16 mouse cellular contexts compared by ENCODE assay signal in the genomic region with DNA sequence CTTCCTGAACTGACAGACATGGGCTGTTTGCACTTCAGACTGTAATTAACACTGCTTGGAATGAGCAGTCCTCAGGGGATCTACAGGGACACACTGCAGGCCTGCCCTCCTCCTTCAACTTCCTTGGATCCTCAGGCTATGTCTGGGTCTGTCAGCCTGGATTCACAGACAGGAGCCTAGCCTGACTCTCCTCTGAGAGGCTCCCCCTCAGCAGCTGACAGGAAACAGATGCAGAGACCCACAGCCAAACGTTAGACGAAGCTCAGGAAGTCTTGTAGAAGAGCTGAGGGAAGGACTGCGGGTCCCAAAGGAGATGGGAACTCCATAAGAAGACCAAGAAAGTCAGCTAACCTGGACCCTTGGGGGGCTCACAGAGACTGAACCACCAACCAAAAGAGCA. TPM values are rescaled to one million over a fixed set of nuclear protein-coding genes. Genes with fewer than 3 reads are reported as not detected.
DNase-seq lines count a peak whose midpoint lies in the region; ATAC-seq and TF ChIP-seq lines count a peak whose summit lies in the region.
"Had no signal": no experiment of that assay in that cellular context is flagged by ENCODE, and none has a peak within 500 bp of the region (broad histone marks: within the 10 kb centered on the region; RNA-seq: fewer than 3 reads in every experiment).

No protein-coding gene starts in this region.

- WGBS in liver, embryonic 13.5 days (ENCODE audit: insufficient replicate concordance) = 39% methylated on average over 3 of the region's 3 CpGs
- WGBS in liver, embryonic 11.5 days = 31% methylated on average over 3 of the region's 3 CpGs
- 27% methylated on average over 3 of the region's 3 CpGs for WGBS in embryonic facial prominence, embryonic 12.5 days

- H3K36me3 ChIP-seq in liver, embryonic 13.5 days = peaks cover 98% of the 10 kb centered on the region
- H3K36me3 ChIP-seq in liver, embryonic 11.5 days (ENCODE audit: control insufficient read depth, insufficient read depth, low read length) = peaks cover 41% of the 10 kb centered on the region
- H3K36me3 ChIP-seq in embryonic facial prominence, embryonic 12.5 days = 0 out of 2 replicates have a peak, but pooled peaks cover 9% of the 10 kb centered on the region

- peaks cover 11% of the 10 kb centered on the region; the same call in 1 of the 2 replicates for H3K4me1 ChIP-seq in liver, embryonic 13.5 days (replicated peaks)
- peaks cover 2% of the 10 kb centered on the region; the same call in 1 of the 2 replicates for H3K4me1 ChIP-seq in liver, embryonic 11.5 days (replicated peaks; ENCODE audit: control insufficient read depth, insufficient read depth, low read length)
- peaks cover 11% of the 10 kb centered on the region for H3K4me1 ChIP-seq in embryonic facial prominence, embryonic 12.5 days

- no peak overlapping the region for H3K27ac ChIP-seq in liver, embryonic 13.5 days
- H3K27ac ChIP-seq in liver, embryonic 11.5 days (ENCODE audit: low read depth, low read length) = no peak overlapping the region
- peak overlapping the region; percentile 65; the same call in 1 of the 2 replicates for H3K27ac ChIP-seq in embryonic facial prominence, embryonic 12.5 days
- H3K27ac ChIP-seq in left cerebral cortex, adult 2 months = no peak overlapping the region
- H3K27ac ChIP-seq: forebrain, embryonic 10.5 days had no signal

- H3K9ac ChIP-seq in liver, embryonic 13.5 days = no peak overlapping the region
- H3K9ac ChIP-seq in liver, embryonic 11.5 days (ENCODE audit: low read depth, low read length) = no peak overlapping the region
- H3K9ac ChIP-seq in embryonic facial prominence, embryonic 12.5 days = no peak overlapping the region

- no peak overlapping the region for H3K4me3 ChIP-seq in liver, embryonic 13.5 days (replicated peaks)
- H3K4me3 ChIP-seq in liver, embryonic 11.5 days (ENCODE audit: low read depth, low read length) = no peak overlapping the region
- no peak overlapping the region for H3K4me3 ChIP-seq in embryonic facial prominence, embryonic 12.5 days
- H3K4me3 ChIP-seq in left cerebral cortex, adult 2 months = no peak overlapping the region
- H3K4me3 ChIP-seq: forebrain, embryonic 10.5 days; myocyte had no signal

- no peak overlapping the region for H3K4me2 ChIP-seq in liver, embryonic 13.5 days
- no peak overlapping the region for H3K4me2 ChIP-seq in liver, embryonic 11.5 days
- H3K4me2 ChIP-seq in embryonic facial prominence, embryonic 12.5 days (replicated peaks) = no peak overlapping the region

- no peak for TF ChIP-seq CTCF in left cerebral cortex, adult 2 months (IDR thresholded peaks at IDR 0.05)

- H3K9me3 ChIP-seq in liver, embryonic 13.5 days (replicated peaks) = 0 out of 2 replicates have a peak, but pooled peaks cover 3% of the 10 kb centered on the region
- H3K9me3 ChIP-seq in liver, embryonic 11.5 days (ENCODE audit: control insufficient read depth, low read length) = no peaks in the 10 kb centered on the region
- no peaks in the 10 kb centered on the region for H3K9me3 ChIP-seq in embryonic facial prominence, embryonic 12.5 days
- H3K9me3 ChIP-seq: forebrain, embryonic 10.5 days had no signal

- H3K27me3 ChIP-seq in liver, embryonic 13.5 days = no peaks in the 10 kb centered on the region
- H3K27me3 ChIP-seq in liver, embryonic 11.5 days (replicated peaks; ENCODE audit: control insufficient read depth, insufficient read depth, low read length) = no peaks in the 10 kb centered on the region
- no peaks in the 10 kb centered on the region for H3K27me3 ChIP-seq in embryonic facial prominence, embryonic 12.5 days

- DNase-seq in heart, adult 11 months = peak; percentile 96
- DNase-seq in heart, postnatal 14 days = no peak
- DNase-seq in liver, embryonic 13.5 days = no peak
- no peak for DNase-seq in liver, embryonic 11.5 days (ENCODE audit: low spot score)
- DNase-seq in thymus, postnatal 0 days (ENCODE audit: low spot score) = peak; percentile 44
- no peak for DNase-seq in layer of hippocampus, adult 9-10 months (ENCODE audit: low spot score)
- no peak for DNase-seq in left cerebral cortex, adult 2 months (ENCODE audit: extremely low spot score in 1 of 2, low spot score in 2 of 2)
- DNase-seq: cerebellum, postnatal 36 days; layer of hippocampus, adult 9-11 months had no signal

- 0 out of 2 replicates have a peak, but pooled peaks have one; percentile 22 for ATAC-seq in liver, embryonic 13.5 days (ENCODE audit: low read depth)
- no peak for ATAC-seq in liver, embryonic 11.5 days (replicated peaks; ENCODE audit: low FRiP score)
- ATAC-seq in embryonic facial prominence, embryonic 12.5 days (ENCODE audit: insufficient number of reproducible peaks, insufficient read depth, low FRiP score, low TSS enrichment) = no peak
- ATAC-seq: activated CD4-positive, CD25-positive, alpha-beta regulatory T cell, adult 4 months had no signal

- intact Hi-C loops in heart, postnatal 14 days (cut with DNase I) = no loop called here
- intact Hi-C loops in left cerebral cortex, adult 2 months (cut with DNase I) = no loop called here

RNA-seq across cellular contexts. Expression of a gene that starts 54.2 kb away (rescaled TPM):
- not detected for total RNA-seq in heart, postnatal 14 days (2021)
- not detected in 2 replicates for polyA plus RNA-seq in liver, embryonic 13.5 days (2015; fragmentation: Nextera tagmentation; extraction: Ambion mirVana)
- polyA plus RNA-seq in liver, embryonic 11.5 days (2014; fragmentation: Nextera tagmentation; extraction: Ambion mirVana) = not detected in 2 replicates
- polyA plus RNA-seq in embryonic facial prominence, embryonic 12.5 days (2016; fragmentation: Nextera tagmentation; extraction: Ambion mirVana) = not detected in 2 replicates
- polyA plus RNA-seq in thymus, postnatal 0 days (2015; fragmentation: Nextera tagmentation; extraction: Ambion mirVana) = 0.05 and 0.06 TPM in 2 replicates
- under 1 TPM in 1 of 2 experiments, not detected in 1; 0.34 TPM for total RNA-seq in left cerebral cortex, adult 2 months (2021)
- total RNA-seq: gastrocnemius, adult 8-10 months had no signal
- polyA plus RNA-seq: activated CD4-positive, CD25-positive, alpha-beta regulatory T cell, adult 4 months; forebrain, embryonic 10.5 days; G1E; limb, embryonic 14.5 days had no signal

Comparison
In these comparisons a context has a peak if more than half of its experiments do, and no peak if none do; other contexts are left out.
1. DNase-seq: peak in heart, adult 11 months (single experiment) and thymus, postnatal 0 days (single experiment); none in heart, postnatal 14 days (0 of 2), liver, embryonic 13.5 days (single experiment), liver, embryonic 11.5 days (single experiment), layer of hippocampus, adult 9-10 months (single experiment) and left cerebral cortex, adult 2 months (0 of 2).